Mouse (Mus musculus) myocyte (in vitro differentiated cells): ENCODE measurements around the gene Selenoi. TPM values are rescaled to one million over a fixed set of nuclear protein-coding genes. Genes with fewer than 3 reads are reported as not detected.

ENCODE experiments used
- H3K27me3 ChIP-seq: one replicate; pipeline ENCODE4 v1.6.1; 2011; ENCODE audit not compliant: control insufficient read depth, insufficient read depth, insufficient read length
- H3K36me3 ChIP-seq: one replicate; pipeline ENCODE4 v1.6.1; 2011; ENCODE audit not compliant: control insufficient read depth, insufficient read depth
- H3K4me2 ChIP-seq: one replicate; pipeline ENCODE4 v1.6.1; 2011; ENCODE audit warnings: low read depth, control low read depth
- H3K4me3 ChIP-seq: one replicate; pipeline ENCODE4 v1.5.1; 2011; ENCODE audit warnings: mild to moderate bottlenecking, control low read depth, moderate library complexity
- H3K79me2 ChIP-seq: one replicate; pipeline ENCODE4 v1.6.1; 2011; ENCODE audit not compliant: control insufficient read depth, insufficient read depth
- H3ac ChIP-seq: one replicate; pipeline ENCODE4 v1.6.1; 2011; ENCODE audit not compliant: control insufficient read depth, insufficient read length
- CEBPB ChIP-seq: IDR thresholded peaks from 2 replicates; pipeline ENCODE4 v1.6.1; 2011; ENCODE audit warnings: mild to moderate bottlenecking, moderate library complexity; ENCODE audit not compliant: poor library complexity, insufficient read depth, severe bottlenecking
- E2F4 ChIP-seq: IDR thresholded peaks from one replicate; pipeline ENCODE4 v1.6.1; 2011; ENCODE audit warnings: mild to moderate bottlenecking, control low read depth, moderate library complexity; ENCODE audit not compliant: insufficient read depth
- MAX ChIP-seq: IDR thresholded peaks from one replicate; pipeline ENCODE4 v1.6.1; 2011; ENCODE audit warnings: low read depth, mild to moderate bottlenecking, control low read depth
- MYOD1 ChIP-seq, 3 experiments: IDR thresholded peaks; one replicate each; pipeline ENCODE4 v1.6.1; 2011; ENCODE audit warnings: control low read depth in 2 of 3, low read depth in 2 of 3, mild to moderate bottlenecking in 2 of 3, moderate library complexity in 1 of 3; ENCODE audit not compliant: insufficient read length in 2 of 3, control insufficient read depth in 1 of 3
- MYOG ChIP-seq, 3 experiments: IDR thresholded peaks; one replicate each; pipeline ENCODE4 v1.6.1; 2011; ENCODE audit warnings: control low read depth in 2 of 3, low read depth in 2 of 3, mild to moderate bottlenecking in 2 of 3; ENCODE audit not compliant: insufficient read length in 2 of 3, control insufficient read depth in 1 of 3, insufficient read depth in 1 of 3
- POLR2A ChIP-seq: IDR thresholded peaks from one replicate; pipeline ENCODE4 v1.6.1; 2011; ENCODE audit warnings: low read depth, mild to moderate bottlenecking, control low read depth, moderate library complexity; ENCODE audit not compliant: insufficient read length
- POLR2AphosphoS2 ChIP-seq: IDR thresholded peaks from one replicate; pipeline ENCODE4 v1.6.1; 2011; ENCODE audit warnings: low read depth, control low read depth; ENCODE audit not compliant: insufficient read length
- REST ChIP-seq: IDR thresholded peaks from one replicate; pipeline ENCODE4 v1.6.1; 2011; ENCODE audit warnings: mild to moderate bottlenecking, control low read depth, moderate library complexity; ENCODE audit not compliant: insufficient read depth, insufficient read length
- SRF ChIP-seq: IDR thresholded peaks from one replicate; pipeline ENCODE4 v1.6.1; 2011; ENCODE audit warnings: low read depth; ENCODE audit not compliant: control insufficient read depth, insufficient read length
- TCF12 ChIP-seq: IDR thresholded peaks from one replicate; pipeline ENCODE4 v1.6.1; 2011; ENCODE audit warnings: mild to moderate bottlenecking, control low read depth; ENCODE audit not compliant: poor library complexity, insufficient read depth, severe bottlenecking
- TCF3 ChIP-seq: IDR thresholded peaks from one replicate; pipeline ENCODE4 v1.6.1; 2011; ENCODE audit warnings: low read depth, control low read depth; ENCODE audit not compliant: insufficient read length
- USF1 ChIP-seq: IDR thresholded peaks from one replicate; pipeline ENCODE4 v1.6.1; 2011; ENCODE audit warnings: low read depth, mild to moderate bottlenecking, control low read depth, moderate library complexity
- polyA plus RNA-seq: library from polyadenylated mRNA; unstranded; fragments of >200 nt; fragmentation: generic; extraction: Trizol; gene quantifications from one replicate; pipeline ENCODE4 v1.2.1, GENCODE M21; 2012; ENCODE audit warnings: missing spikeins

Gene Selenoi
- 11.1 TPM for polyA plus RNA-seq

- Histone ChIP-seq H3K79me2 (peaks cover 56% of the 10 kb centered on the region), H3K36me3 (no peaks in the 10 kb centered on the region), H3ac (peak within 1 kb of the TSS; percentile 68), H3K4me2 (peak within 1 kb of the TSS; percentile 99), H3K4me3 (peak within 1 kb of the TSS; percentile 64), H3K27me3 (no peaks in the 10 kb centered on the region)
- TF ChIP-seq TCF12 (no peak), POLR2AphosphoS2 (peak; percentile 96), POLR2A (peak; percentile 93), E2F4 (no peak), SRF (no peak), MYOG (IDR thresholded peaks at IDR 0.05; ENCODE audit: control insufficient read depth in 1 of 3, insufficient read depth in 1 of 3, insufficient read length in 2 of 3, low read depth in 2 of 3) (peak in 1 of 3 experiments; percentile 2), USF1 (no peak), MAX (no peak)
Observed at GRCm38 (mm10) chr5:30232271-30232971, at the start of gene Selenoi. Gene Selenoi, plus strand, starts transcription at chr5:30232581.

GRCm38 (mm10) chr5:30187687-30188485, 44.5 kb upstream of the Selenoi start:
- H3K4me3 ChIP-seq = no peak overlapping the region
- H3ac ChIP-seq = no peak overlapping the region
- TF ChIP-seq MYOD1 (IDR thresholded peaks at IDR 0.05; ENCODE audit: control insufficient read depth in 1 of 3, insufficient read length in 2 of 3, low read depth in 2 of 3) (no peak), MAX (no peak), SRF (no peak)
- H3K36me3 ChIP-seq = peaks cover 31% of the 10 kb centered on the region
- H3K4me2 ChIP-seq = no peak overlapping the region
- H3K27me3 ChIP-seq = no peaks in the 10 kb centered on the region
- H3K79me2 ChIP-seq = no peaks in the 10 kb centered on the region

- H3K36me3 ChIP-seq = peaks cover 12% of the 10 kb centered on the region
- no peak overlapping the region for H3K4me2 ChIP-seq
- no peaks in the 10 kb centered on the region for H3K27me3 ChIP-seq
- no peak for TF ChIP-seq MAX
- no peak for TF ChIP-seq E2F4
- no peak for TF ChIP-seq POLR2AphosphoS2
- no peak for TF ChIP-seq SRF
- no peak for TF ChIP-seq CEBPB
- no peak for TF ChIP-seq MYOG (IDR thresholded peaks at IDR 0.05; ENCODE audit: control insufficient read depth in 1 of 3, insufficient read depth in 1 of 3, insufficient read length in 2 of 3, low read depth in 2 of 3)
- TF ChIP-seq USF1 = no peak
- no peak for TF ChIP-seq TCF3
- TF ChIP-seq TCF12 = no peak
- no peak for TF ChIP-seq REST
- TF ChIP-seq MYOD1 (IDR thresholded peaks at IDR 0.05; ENCODE audit: control insufficient read depth in 1 of 3, insufficient read length in 2 of 3, low read depth in 2 of 3) = no peak
- no peak for TF ChIP-seq POLR2A
- H3ac ChIP-seq = no peak overlapping the region
- no peaks in the 10 kb centered on the region for H3K79me2 ChIP-seq
- H3K4me3 ChIP-seq = no peak overlapping the region
Observed at GRCm38 (mm10) chr5:30192452-30192851, 39.9 kb upstream of the Selenoi start.

- Histone ChIP-seq H3K4me2 (no peak overlapping the region), H3K79me2 (no peaks in the 10 kb centered on the region), H3K27me3 (no peaks in the 10 kb centered on the region), H3K36me3 (peaks cover 5% of the 10 kb centered on the region), H3ac (no peak overlapping the region), H3K4me3 (no peak overlapping the region)
- no peak for TF ChIP-seq POLR2AphosphoS2
- TF ChIP-seq CEBPB = no peak
- TF ChIP-seq MAX = no peak
- no peak for TF ChIP-seq REST
- TF ChIP-seq POLR2A = no peak
- no peak for TF ChIP-seq MYOD1 (IDR thresholded peaks at IDR 0.05; ENCODE audit: control insufficient read depth in 1 of 3, insufficient read length in 2 of 3, low read depth in 2 of 3)
- TF ChIP-seq TCF3 = no peak
- no peak for TF ChIP-seq SRF
- no peak for TF ChIP-seq TCF12
- TF ChIP-seq USF1 = no peak
- no peak for TF ChIP-seq MYOG (IDR thresholded peaks at IDR 0.05; ENCODE audit: control insufficient read depth in 1 of 3, insufficient read depth in 1 of 3, insufficient read length in 2 of 3, low read depth in 2 of 3)
- TF ChIP-seq E2F4 = no peak
Observed at GRCm38 (mm10) chr5:30195340-30195739, 37.0 kb upstream of the Selenoi start.

GRCm38 (mm10) chr5:30198257-30198656, 34.1 kb upstream of the Selenoi start:
- TF ChIP-seq MYOG (IDR thresholded peaks at IDR 0.05; ENCODE audit: control insufficient read depth in 1 of 3, insufficient read depth in 1 of 3, insufficient read length in 2 of 3, low read depth in 2 of 3) = no peak
- no peak for TF ChIP-seq USF1
- TF ChIP-seq TCF12 = no peak
- TF ChIP-seq CEBPB = no peak
- TF ChIP-seq SRF = no peak
- no peak for TF ChIP-seq POLR2AphosphoS2
- TF ChIP-seq MYOD1 (IDR thresholded peaks at IDR 0.05; ENCODE audit: control insufficient read depth in 1 of 3, insufficient read length in 2 of 3, low read depth in 2 of 3) = no peak
- no peak for TF ChIP-seq TCF3
- no peak for TF ChIP-seq E2F4
- Histone ChIP-seq H3K27me3 (no peaks in the 10 kb centered on the region), H3K79me2 (no peaks in the 10 kb centered on the region), H3K36me3 (no peaks in the 10 kb centered on the region), H3K4me3 (no peak overlapping the region), H3K4me2 (no peak overlapping the region), H3ac (no peak overlapping the region)
